Mouse (Mus musculus) CH12.LX (cell line): ENCODE results near the gene Psmd14.

Experiments
- CTCF ChIP-seq, 2 experiments: IDR thresholded peaks in 1 of 2; conservative IDR thresholded peaks in 1 of 2; 2 replicates each; pipeline ENCODE4 v1.5.1; 2011 to 2012; ENCODE audit warnings: low read depth in 2 of 2, low read length in 2 of 2, improper control_type of control experiment in 1 of 2, inconsistent platforms in 1 of 2, mild to moderate bottlenecking in 1 of 2, moderate library complexity in 1 of 2
- E2F4 ChIP-seq: IDR thresholded peaks from 2 replicates; pipeline ENCODE4 v1.6.1; 2011; ENCODE audit warnings: low read depth, low read length, improper control_type of control experiment; ENCODE audit not compliant: insufficient replicate concordance
- MXI1 ChIP-seq: IDR thresholded peaks from 2 replicates; pipeline ENCODE4 v1.6.1; 2011; ENCODE audit warnings: mild to moderate bottlenecking, low read depth, low read length, improper control_type of control experiment
- MYC ChIP-seq: IDR thresholded peaks from 2 replicates; pipeline ENCODE4 v1.6.1; 2011; ENCODE audit warnings: low read depth, mild to moderate bottlenecking, improper control_type of control experiment, low read length
- TCF12 ChIP-seq: IDR thresholded peaks from 2 replicates; pipeline ENCODE4 v1.6.1; 2014; ENCODE audit warnings: low read depth, mild to moderate bottlenecking, inconsistent platforms, low read length, improper control_type of control experiment
- USF1 ChIP-seq: IDR thresholded peaks from 2 replicates; pipeline ENCODE4 v1.6.1; 2014; ENCODE audit warnings: low read depth, mild to moderate bottlenecking, inconsistent platforms, low read length, improper control_type of control experiment
- ZNF384 ChIP-seq: IDR thresholded peaks from 2 replicates; pipeline ENCODE4 v1.6.1; 2012; ENCODE audit warnings: low read depth, low read length, improper control_type of control experiment, inconsistent platforms

GRCm38 (mm10) chr2:61709570-61709969, 1.9 kb upstream of the Psmd14 start:
- TF ChIP-seq ZNF384 (no peak), CTCF (conservative IDR thresholded peaks at IDR 0.05 in 1 of 2, IDR thresholded peaks at IDR 0.05 in 1 of 2; ENCODE audit: low read depth in 2 of 2, low read length in 2 of 2) (no peak), TCF12 (no peak), MXI1 (no peak), MYC (no peak), USF1 (no peak), E2F4 (no peak)
